Mouse (Mus musculus): Measurements from ENCODE around the gene Cyp24a1. TPM values are rescaled to one million over a fixed set of nuclear protein-coding genes. Genes with fewer than 3 reads are reported as not detected.

Gene Cyp24a1
- total and polyA plus RNA-seq, 3 experiments, result 0.01 TPM; not detected in 2

GRCm38 (mm10) chr2:170475164-170475563 lies 21.8 kb downstream of the Cyp24a1 start:
- Histone ChIP-seq H3K36me3 (ENCODE audit: control insufficient read depth in 1 of 2, insufficient read depth in 2 of 2, low read length in 2 of 2) (no peaks in the 10 kb centered on the region), H3K9ac (ENCODE audit: control insufficient read depth, low read depth, low read length, poor library complexity, severe bottlenecking) (no peak overlapping the region), H3K9me3 (replicated peaks; ENCODE audit: insufficient read depth, low read length) (no peaks in the 10 kb centered on the region), H3K4me1 (ENCODE audit: control insufficient read depth in 1 of 2, insufficient read depth in 2 of 2, low read length in 2 of 2) (no peaks in the 10 kb centered on the region), H3K27me3 (ENCODE audit: control insufficient read depth in 1 of 2, insufficient read depth in 2 of 2, low read length in 2 of 2) (no peaks in the 10 kb centered on the region), H3K27ac (ENCODE audit: control insufficient read depth, low read depth, low read length) (no peak overlapping the region), H3K79me2 (ENCODE audit: control insufficient read depth, insufficient read depth, low read length, poor library complexity) (no peaks in the 10 kb centered on the region), H3K4me3 (ENCODE audit: control insufficient read depth in 1 of 2, insufficient read depth in 1 of 2, low read depth in 2 of 2, low read length in 2 of 2) (no peak overlapping the region)
- TF ChIP-seq HCFC1 (IDR thresholded peaks at IDR 0.05; ENCODE audit: low read depth, low read length), result no peak
- TF ChIP-seq TAL1 (IDR thresholded peaks at IDR 0.05; ENCODE audit: low read length), result no peak
- no peak for TF ChIP-seq ZNF384 (IDR thresholded peaks at IDR 0.05; ENCODE audit: low read depth, low read length)
- TF ChIP-seq MAZ (IDR thresholded peaks at IDR 0.05; ENCODE audit: low read depth, low read length), result no peak
- no peak for TF ChIP-seq NRF1 (IDR thresholded peaks at IDR 0.05; ENCODE audit: insufficient read depth, low read depth, low read length, poor library complexity, severe bottlenecking)
- TF ChIP-seq KAT2A (conservative IDR thresholded peaks at IDR 0.05; ENCODE audit: low read depth, low read length), result no peak
- TF ChIP-seq ZC3H11A (IDR thresholded peaks at IDR 0.05; ENCODE audit: low read depth, low read length), result no peak
- no peak for TF ChIP-seq EP300 (IDR thresholded peaks at IDR 0.05; ENCODE audit: low read depth in 1 of 2, low read length in 2 of 2)
- no peak for TF ChIP-seq POLR2A (IDR thresholded peaks at IDR 0.05; ENCODE audit: control insufficient read depth in 1 of 2, insufficient read depth in 1 of 2, low read depth in 1 of 2, low read length in 2 of 2, poor library complexity in 1 of 2)
- no peak for TF ChIP-seq BHLHE40 (IDR thresholded peaks at IDR 0.05; ENCODE audit: borderline replicate concordance, low read depth, low read length)
- TF ChIP-seq MAX (IDR thresholded peaks at IDR 0.05; ENCODE audit: low read length), result no peak
- TF ChIP-seq MYB (IDR thresholded peaks at IDR 0.05; ENCODE audit: low read depth, low read length), result no peak
- TF ChIP-seq USF2 (IDR thresholded peaks at IDR 0.05; ENCODE audit: borderline replicate concordance in 1 of 2, insufficient read depth in 1 of 2, low read depth in 1 of 2, low read length in 2 of 2), result no peak
- no peak for TF ChIP-seq RAD21 (IDR thresholded peaks at IDR 0.05; ENCODE audit: low read depth, low read length)
- DNase-seq (ENCODE audit: low read depth, low spot score), result no peak

GRCm38 (mm10) chr2:170474125-170474524 lies 22.8 kb downstream of the Cyp24a1 start:
- no peak overlapping the region for H3K27ac ChIP-seq (ENCODE audit: control insufficient read depth, low read depth, low read length)
- DNase-seq (ENCODE audit: low read depth, low spot score), result no peak
- TF ChIP-seq HCFC1 (IDR thresholded peaks at IDR 0.05; ENCODE audit: low read depth, low read length) (no peak), BHLHE40 (IDR thresholded peaks at IDR 0.05; ENCODE audit: borderline replicate concordance, low read depth, low read length) (no peak), CTCF (IDR thresholded peaks at IDR 0.05 in 2 of 3, conservative IDR thresholded peaks at IDR 0.05 in 1 of 3; ENCODE audit: control insufficient read depth in 1 of 3, insufficient read depth in 1 of 3, low read depth in 2 of 3, low read length in 3 of 3, poor library complexity in 1 of 3, severe bottlenecking in 1 of 3) (no peak), SMC3 (IDR thresholded peaks at IDR 0.05; ENCODE audit: low read depth, low read length) (no peak), ELF1 (IDR thresholded peaks at IDR 0.05; ENCODE audit: low read depth, low read length) (no peak), MAZ (IDR thresholded peaks at IDR 0.05; ENCODE audit: low read depth, low read length) (no peak), GATA1 (IDR thresholded peaks at IDR 0.05; ENCODE audit: low read depth, low read length) (no peak), TBP (IDR thresholded peaks at IDR 0.05; ENCODE audit: low read depth, low read length) (no peak), MXI1 (IDR thresholded peaks at IDR 0.05; ENCODE audit: low read depth, low read length) (no peak), ZNF384 (IDR thresholded peaks at IDR 0.05; ENCODE audit: low read depth, low read length) (no peak), KAT2A (conservative IDR thresholded peaks at IDR 0.05; ENCODE audit: low read depth, low read length) (no peak), MAX (IDR thresholded peaks at IDR 0.05; ENCODE audit: low read length) (no peak), ZC3H11A (IDR thresholded peaks at IDR 0.05; ENCODE audit: low read depth, low read length) (no peak), GABPA (IDR thresholded peaks at IDR 0.05; ENCODE audit: low read depth, low read length) (no peak), TAL1 (IDR thresholded peaks at IDR 0.05; ENCODE audit: low read length) (no peak)
- no peaks in the 10 kb centered on the region for H3K79me2 ChIP-seq (ENCODE audit: control insufficient read depth, insufficient read depth, low read length, poor library complexity)
- no peaks in the 10 kb centered on the region for H3K9me3 ChIP-seq (replicated peaks; ENCODE audit: insufficient read depth, low read length)
- H3K4me1 ChIP-seq (ENCODE audit: control insufficient read depth in 1 of 2, insufficient read depth in 2 of 2, low read length in 2 of 2), result no peaks in the 10 kb centered on the region
- H3K36me3 ChIP-seq (ENCODE audit: control insufficient read depth in 1 of 2, insufficient read depth in 2 of 2, low read length in 2 of 2), result no peaks in the 10 kb centered on the region
- H3K4me3 ChIP-seq (ENCODE audit: control insufficient read depth in 1 of 2, insufficient read depth in 1 of 2, low read depth in 2 of 2, low read length in 2 of 2), result no peak overlapping the region
- H3K9ac ChIP-seq (ENCODE audit: control insufficient read depth, low read depth, low read length, poor library complexity, severe bottlenecking), result no peak overlapping the region
- H3K27me3 ChIP-seq (ENCODE audit: control insufficient read depth in 1 of 2, insufficient read depth in 2 of 2, low read length in 2 of 2), result no peaks in the 10 kb centered on the region

All from MEL (cell line).